Mouse (Mus musculus) hindbrain, postnatal 0 days (tissue): Measurements from ENCODE around the gene Birc5. TPM values are rescaled to one million over a fixed set of nuclear protein-coding genes. Genes with fewer than 3 reads are reported as not detected.
A peak's percentile ranks its signal among the peaks of the same experiment; 100 is the strongest.

Experiments
- ATAC-seq: fragments of 200-750 bp; cut with Nextera tagmentation; 2 replicates; pipeline ENCODE4 v1.8.0; 2017; ENCODE audit warnings: mild to moderate bottlenecking, moderate TSS enrichment, moderate library complexity
- DNase-seq: peaks from one replicate; pipeline ENCODE4 v3.0.0-alpha.2; 2015; ENCODE audit warnings: low spot score
- H3K27ac ChIP-seq: fragments of 300-500 bp; sonication (generic); 2 replicates; pipeline ENCODE4 v1.5.1; 2014; ENCODE audit warnings: mild to moderate bottlenecking
- H3K27me3 ChIP-seq: fragments of 300-500 bp; sonication (generic); 2 replicates; pipeline ENCODE4 v1.6.1; 2014; ENCODE audit warnings: low read length, mixed read lengths; ENCODE audit not compliant: insufficient read depth
- H3K36me3 ChIP-seq: fragments of 300-500 bp; sonication (generic); 2 replicates; pipeline ENCODE4 v1.6.1; 2014; ENCODE audit warnings: low read length, mixed read lengths; ENCODE audit not compliant: insufficient read depth
- H3K4me1 ChIP-seq: fragments of 300-500 bp; sonication (generic); 2 replicates; pipeline ENCODE4 v1.6.1; 2014; ENCODE audit warnings: antibody characterized with exemption, low read length, mixed read lengths; ENCODE audit not compliant: insufficient read depth
- H3K4me2 ChIP-seq: fragments of 300-500 bp; sonication (generic); 2 replicates; pipeline ENCODE4 v1.6.1; 2014; ENCODE audit warnings: low read depth, mild to moderate bottlenecking, low read length, moderate library complexity, mixed read lengths
- H3K4me3 ChIP-seq: fragments of 300-500 bp; sonication (generic); 2 replicates; pipeline ENCODE4 v1.5.1; 2014; ENCODE audit warnings: low read length
- H3K9ac ChIP-seq: fragments of 300-500 bp; sonication (generic); replicated peaks from 2 replicates; pipeline ENCODE4 v1.6.1; 2014; ENCODE audit warnings: mild to moderate bottlenecking, low read length, moderate library complexity, mixed read lengths
- H3K9me3 ChIP-seq: fragments of 300-500 bp; sonication (generic); 2 replicates; pipeline ENCODE4 v1.6.1; 2016; ENCODE audit warnings: low read length, mixed read lengths
- CTCF ChIP-seq: IDR thresholded peaks from 2 replicates; pipeline ENCODE4 v1.5.1; 2016; ENCODE audit warnings: antibody characterized with exemption, control low read depth, low read depth
- WGBS: fragments of 180-500 bp; shearing (Covaris S2); extraction: QIAGEN DNeasy Blood & Tissue Kit; methylation state at CpG from one replicate; pipeline ENCODE4 v1.1.7; 2014; 5-methylcytosine and 5-hydroxymethylcytosine counted together
- polyA plus RNA-seq: library from polyadenylated mRNA; unstranded; fragments of >200 nt; fragmentation: Nextera tagmentation; extraction: Ambion mirVana; gene quantifications from 2 replicates; pipeline ENCODE4 v1.2.1, GENCODE M21; 2015
- total RNA-seq: library from RNA; depleted of rRNA; stranded (reverse); fragments of >200 nt; gene quantifications from 2 replicates; pipeline ENCODE4 v1.2.3, GENCODE M21; 2014

The Birc5 gene
- total and polyA plus RNA-seq, 2 experiments from 2014 or later: 14.6 to 45.3 TPM

- ATAC-seq (peak; percentile 80), DNase-seq (peak; percentile 92)
- H3K9me3 ChIP-seq: no peaks in the 10 kb centered on the region
- H3K36me3 ChIP-seq: no peaks in the 10 kb centered on the region
- H3K9ac ChIP-seq: peak within 1 kb of the TSS; percentile 69
- peaks cover 6% of the 10 kb centered on the region for H3K4me1 ChIP-seq
- no peaks in the 10 kb centered on the region for H3K27me3 ChIP-seq
- H3K4me3 ChIP-seq: peak within 1 kb of the TSS; percentile 56
- no peak; the same call in 1 of the 2 replicates for TF ChIP-seq CTCF
- WGBS: 1% methylated on average over 51 of the region's 51 CpGs
- peak within 1 kb of the TSS; percentile 27; the same call in 1 of the 2 replicates for H3K27ac ChIP-seq
- peak within 1 kb of the TSS; percentile 96 for H3K4me2 ChIP-seq
Observed at GRCm38 (mm10) chr11:117872861-117873608, 24.0 kb downstream of the Birc5 start, which contains the start of gene Tha1. Tha1 (minus strand) TSS chr11:117873481.

GRCm38 (mm10) chr11:117874419-117874818 is 25.4 kb downstream of the Birc5 start:
- ATAC-seq (no peak), DNase-seq (no peak)
- Histone ChIP-seq H3K9ac (no peak overlapping the region), H3K4me1 (peaks cover 14% of the 10 kb centered on the region), H3K9me3 (no peaks in the 10 kb centered on the region), H3K36me3 (no peaks in the 10 kb centered on the region), H3K4me2 (no peak overlapping the region), H3K4me3 (no peak overlapping the region), H3K27ac (no peak overlapping the region), H3K27me3 (no peaks in the 10 kb centered on the region)
- peak; percentile 65 for TF ChIP-seq CTCF
- WGBS: 69% methylated on average over 4 of the region's 4 CpGs

GRCm38 (mm10) chr11:117875681-117876080 is 26.6 kb downstream of the Birc5 start:
- no peak overlapping the region for H3K9ac ChIP-seq
- H3K27ac ChIP-seq: no peak overlapping the region
- no peaks in the 10 kb centered on the region for H3K9me3 ChIP-seq
- ATAC-seq (no peak), DNase-seq (no peak)
- H3K27me3 ChIP-seq: no peaks in the 10 kb centered on the region
- no peak overlapping the region for H3K4me3 ChIP-seq
- no peak for TF ChIP-seq CTCF
- no peaks in the 10 kb centered on the region for H3K36me3 ChIP-seq
- WGBS: 28% methylated on average over 6 of the region's 6 CpGs
- no peak overlapping the region for H3K4me2 ChIP-seq
- H3K4me1 ChIP-seq: peaks cover 12% of the 10 kb centered on the region

- Histone ChIP-seq H3K4me3 (no peak overlapping the region), H3K4me2 (peak overlapping the region; percentile 34), H3K4me1 (peaks cover 27% of the 10 kb centered on the region), H3K9me3 (no peaks in the 10 kb centered on the region), H3K27ac (peak overlapping the region; percentile 67), H3K27me3 (no peaks in the 10 kb centered on the region), H3K9ac (peak overlapping the region; percentile 35; the same call in 1 of the 2 replicates), H3K36me3 (no peaks in the 10 kb centered on the region)
- ATAC-seq: peak; percentile 77
- DNase-seq: peak; percentile 78
- 13% methylated on average over 13 of the region's 13 CpGs for WGBS
- no peak for TF ChIP-seq CTCF
Observed at GRCm38 (mm10) chr11:117877917-117878745, 29.1 kb downstream of the Birc5 start.

- Histone ChIP-seq H3K36me3 (no peaks in the 10 kb centered on the region), H3K9me3 (no peaks in the 10 kb centered on the region), H3K4me1 (peaks cover 27% of the 10 kb centered on the region), H3K27ac (peak overlapping the region; percentile 67), H3K4me2 (peak overlapping the region; percentile 34), H3K9ac (peak overlapping the region; percentile 35; the same call in 1 of the 2 replicates), H3K4me3 (no peak overlapping the region), H3K27me3 (no peaks in the 10 kb centered on the region)
- ATAC-seq (peak; percentile 19; the same call in 1 of the 2 replicates), DNase-seq (peak; percentile 68)
- TF ChIP-seq CTCF: no peak
- WGBS: 12% methylated on average over 8 of the region's 8 CpGs
Observed at GRCm38 (mm10) chr11:117878892-117879291, 29.8 kb downstream of the Birc5 start.

GRCm38 (mm10) chr11:117879676-117880075 is 30.6 kb downstream of the Birc5 start:
- Histone ChIP-seq H3K4me3 (no peak overlapping the region), H3K9me3 (no peaks in the 10 kb centered on the region), H3K9ac (no peak overlapping the region), H3K27ac (peak overlapping the region; percentile 37; the same call in 1 of the 2 replicates), H3K36me3 (no peaks in the 10 kb centered on the region), H3K27me3 (no peaks in the 10 kb centered on the region), H3K4me1 (peaks cover 27% of the 10 kb centered on the region), H3K4me2 (no peak overlapping the region)
- WGBS: 55% methylated on average over 6 of the region's 6 CpGs
- DNase-seq (no peak), ATAC-seq (no peak)
- TF ChIP-seq CTCF: no peak
